Mouse (Mus musculus) lung, postnatal 0 days (tissue): ENCODE results near the gene Rngtt. TPM values are rescaled to one million over a fixed set of nuclear protein-coding genes. Genes with fewer than 3 reads are reported as not detected.
A peak's percentile ranks its signal among the peaks of the same experiment; 100 is the strongest.

Experiments
- ATAC-seq: fragments of 200-750 bp; cut with Nextera tagmentation; 2 replicates; pipeline ENCODE4 v1.8.0; 2017; ENCODE audit warnings: moderate library complexity
- DNase-seq: peaks from one replicate; pipeline ENCODE4 v3.0.0-alpha.2; 2016; ENCODE audit warnings: low spot score
- H3K27ac ChIP-seq: fragments of 300-500 bp; sonication (generic); 2 replicates; pipeline ENCODE4 v1.5.1; 2014; ENCODE audit warnings: antibody characterized with exemption, mild to moderate bottlenecking, low read length, mixed read lengths
- H3K27me3 ChIP-seq: fragments of 300-500 bp; sonication (generic); replicated peaks from 2 replicates; pipeline ENCODE4 v1.6.1; 2014; ENCODE audit warnings: low read length, mixed read lengths; ENCODE audit not compliant: insufficient read depth
- H3K36me3 ChIP-seq: fragments of 300-500 bp; sonication (generic); 2 replicates; pipeline ENCODE4 v1.6.1; 2014; ENCODE audit warnings: low read length, mixed read lengths; ENCODE audit not compliant: insufficient read depth
- H3K4me1 ChIP-seq: fragments of 300-500 bp; sonication (generic); 2 replicates; pipeline ENCODE4 v1.6.1; 2014; ENCODE audit warnings: antibody characterized with exemption, low read depth, low read length, mixed read lengths; ENCODE audit not compliant: insufficient read depth
- H3K4me2 ChIP-seq: fragments of 300-500 bp; sonication (generic); replicated peaks from 2 replicates; pipeline ENCODE4 v1.6.1; 2014; ENCODE audit warnings: low read depth, mild to moderate bottlenecking, low read length, moderate library complexity, mixed read lengths
- H3K4me3 ChIP-seq: fragments of 300-500 bp; sonication (generic); 2 replicates; pipeline ENCODE4 v1.5.1; 2014; ENCODE audit warnings: low read depth, low read length
- H3K9ac ChIP-seq: fragments of 300-500 bp; sonication (generic); replicated peaks from 2 replicates; pipeline ENCODE4 v1.6.1; 2014; ENCODE audit warnings: low read depth, mild to moderate bottlenecking
- H3K9me3 ChIP-seq: fragments of 300-500 bp; sonication (generic); 2 replicates; pipeline ENCODE4 v1.6.1; 2016; ENCODE audit warnings: low read length, mixed read lengths
- CTCF ChIP-seq: IDR thresholded peaks from 2 replicates; pipeline ENCODE4 v1.5.1; 2016; ENCODE audit warnings: antibody characterized with exemption, mild to moderate bottlenecking
- EP300 ChIP-seq: IDR thresholded peaks from 2 replicates; pipeline ENCODE4 v1.6.1; 2016; ENCODE audit warnings: antibody characterized with exemption, mild to moderate bottlenecking, control low read depth
- WGBS: fragments of 180-500 bp; shearing (Covaris S2); extraction: QIAGEN DNeasy Blood & Tissue Kit; methylation state at CpG from one replicate; pipeline ENCODE4 v1.1.7; 2014; 5-methylcytosine and 5-hydroxymethylcytosine counted together
- polyA plus RNA-seq: library from polyadenylated mRNA; unstranded; fragments of >200 nt; fragmentation: Nextera tagmentation; extraction: Ambion mirVana; gene quantifications from 2 replicates; pipeline ENCODE4 v1.2.1, GENCODE M21; 2015

Rngtt gene
- 9.4 and 10.5 TPM in 2 replicates for polyA plus RNA-seq

DNA sequence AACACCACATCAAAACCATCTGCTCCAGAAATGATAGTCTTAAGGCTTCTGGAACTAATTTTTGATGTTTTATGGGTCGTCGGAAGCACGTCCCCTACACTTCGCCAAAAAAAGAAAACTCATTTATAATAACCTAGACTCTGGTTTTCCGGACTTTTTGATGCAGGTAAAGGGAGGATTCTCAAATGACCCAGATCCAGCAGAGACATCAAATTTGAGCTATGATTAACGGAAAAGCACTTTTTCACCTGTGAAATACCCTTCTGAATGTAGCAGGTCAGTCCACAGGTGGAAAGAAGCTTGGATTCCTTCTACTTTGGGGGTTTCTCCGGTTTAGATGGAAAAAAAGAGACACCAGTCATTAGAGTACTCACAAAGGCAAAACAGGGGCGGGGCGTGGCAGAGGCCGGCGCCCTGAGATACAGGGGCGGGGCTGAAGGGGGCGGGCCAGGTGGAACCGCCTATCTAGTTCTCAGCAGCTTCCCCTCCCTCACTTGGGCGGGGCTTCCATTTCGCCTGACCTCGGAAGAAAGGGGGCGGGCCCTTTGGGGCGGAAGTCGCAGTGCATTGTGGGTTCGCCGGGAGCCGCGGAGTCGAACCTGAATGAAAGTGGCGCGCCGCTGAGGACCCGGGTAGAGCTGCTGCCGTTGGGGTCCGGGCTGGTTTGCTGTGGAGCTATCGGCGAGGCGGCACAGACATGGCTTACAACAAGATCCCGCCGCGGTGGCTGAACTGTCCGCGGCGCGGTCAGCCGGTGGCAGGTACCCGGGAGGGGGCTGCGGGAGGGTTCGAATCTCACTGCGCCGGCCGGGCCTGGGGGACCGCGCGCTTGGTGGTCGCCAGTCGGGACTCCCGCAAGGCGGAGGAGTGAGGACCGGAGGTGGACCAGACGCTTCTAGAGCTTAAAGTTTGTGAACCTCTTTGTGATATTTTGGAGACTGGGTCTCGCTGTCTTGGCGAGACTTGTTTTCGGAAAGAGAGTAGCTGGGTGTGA, at the start of gene Rngtt:
TSS of gene Rngtt (plus strand) at position 548 of the 994 bp plus-strand sequence.
- Histone ChIP-seq H3K27me3 (no peaks in the 10 kb centered on the region), H3K9ac (peak within 1 kb of the TSS; percentile 73), H3K36me3 (no peaks in the 10 kb centered on the region), H3K4me1 (no peaks in the 10 kb centered on the region), H3K27ac (peak within 1 kb of the TSS; percentile 60), H3K4me3 (peak within 1 kb of the TSS; percentile 91), H3K9me3 (no peaks in the 10 kb centered on the region), H3K4me2 (peak within 1 kb of the TSS; percentile 64)
- DNase-seq (peak; percentile 99), ATAC-seq (peak; percentile 99)
- TF ChIP-seq EP300 (no peak), CTCF (no peak)
- 7% methylated on average over 60 of the region's 60 CpGs for WGBS

DNA sequence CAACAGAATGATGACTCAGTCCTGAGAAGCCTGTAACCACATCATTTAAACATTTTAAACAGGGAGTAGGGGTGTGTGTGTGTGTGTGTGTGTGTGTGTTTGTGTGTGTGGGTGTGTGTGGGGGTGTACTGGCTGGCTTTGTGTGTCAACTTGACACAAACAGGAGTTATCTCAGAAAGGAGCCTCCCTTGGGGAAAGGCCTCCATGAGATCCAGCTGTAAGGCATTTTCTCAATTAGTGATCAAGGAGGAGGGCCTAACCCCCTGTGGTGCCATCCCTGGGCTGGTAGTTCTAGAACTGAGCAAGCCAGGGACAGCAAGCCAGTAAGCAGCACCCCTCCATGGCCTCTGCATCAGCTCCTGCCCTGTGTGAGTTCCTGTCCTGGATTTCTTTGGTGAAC, 49.8 kb upstream of the Rngtt start:
- TF ChIP-seq EP300 (no peak), CTCF (no peak)
- Histone ChIP-seq H3K9ac (no peak overlapping the region), H3K4me1 (peaks cover 3% of the 10 kb centered on the region; the same call in 1 of the 2 replicates), H3K4me3 (no peak overlapping the region), H3K36me3 (no peaks in the 10 kb centered on the region), H3K27me3 (no peaks in the 10 kb centered on the region), H3K9me3 (no peaks in the 10 kb centered on the region), H3K4me2 (no peak overlapping the region), H3K27ac (peak overlapping the region; percentile 88; the same call in 1 of the 2 replicates)
- DNase-seq (no peak), ATAC-seq (no peak)

DNA sequence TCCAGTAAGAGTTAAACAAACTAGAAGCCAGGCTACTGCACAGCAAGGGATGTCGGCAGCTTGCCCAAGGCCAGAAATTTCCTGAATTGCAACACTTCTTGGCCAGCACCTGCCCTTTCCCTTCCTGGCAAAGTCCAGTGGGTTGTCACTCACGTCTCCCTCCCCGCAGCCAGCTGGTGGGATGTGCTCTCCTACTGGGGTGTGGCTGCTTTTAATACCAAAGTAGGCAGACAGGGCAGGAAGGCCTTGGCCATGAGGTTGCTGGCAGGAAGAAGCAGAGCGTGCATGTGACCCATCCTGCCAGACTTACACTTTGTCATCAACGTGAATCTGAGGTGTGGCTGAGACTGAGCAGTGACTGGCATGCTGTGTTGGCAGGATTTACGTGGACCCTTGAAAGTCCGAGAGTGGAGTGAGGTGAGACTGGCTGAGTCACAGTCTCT, 48.8 kb upstream of the Rngtt start:
- Histone ChIP-seq H3K9ac (no peak overlapping the region), H3K4me1 (peaks cover 3% of the 10 kb centered on the region; the same call in 1 of the 2 replicates), H3K4me2 (peak overlapping the region; percentile 28; the same call in 1 of the 2 replicates), H3K27me3 (no peaks in the 10 kb centered on the region), H3K36me3 (no peaks in the 10 kb centered on the region), H3K9me3 (no peaks in the 10 kb centered on the region), H3K4me3 (no peak overlapping the region), H3K27ac (peak overlapping the region; percentile 88)
- TF ChIP-seq CTCF (peak; percentile 56), EP300 (peak; percentile 96)
- ATAC-seq (peak; percentile 95), DNase-seq (peak; percentile 98)
- 6% methylated on average over 7 of the region's 7 CpGs for WGBS

DNA sequence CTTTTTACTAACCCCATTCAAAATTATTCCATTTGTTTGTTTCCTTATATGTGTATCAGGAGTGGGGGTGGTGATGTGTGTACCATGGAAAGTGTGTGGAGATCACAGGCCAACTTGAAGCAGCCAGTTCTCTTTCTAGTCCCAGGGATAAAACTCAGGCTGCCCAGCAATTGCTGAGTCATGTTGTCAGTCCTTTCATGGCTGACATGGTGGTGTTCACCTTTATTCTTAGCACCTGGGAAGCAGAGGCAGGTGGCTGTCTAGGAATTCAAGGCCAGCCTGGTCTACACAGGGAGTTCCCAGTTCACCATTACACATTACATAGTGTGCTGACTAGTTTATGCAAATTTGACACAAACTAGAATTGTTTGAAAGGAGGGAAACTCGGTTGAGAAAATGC, 47.2 kb upstream of the Rngtt start:
- ATAC-seq (no peak), DNase-seq (no peak)
- Histone ChIP-seq H3K27me3 (no peaks in the 10 kb centered on the region), H3K4me3 (no peak overlapping the region), H3K36me3 (no peaks in the 10 kb centered on the region), H3K9me3 (no peaks in the 10 kb centered on the region), H3K27ac (no peak overlapping the region), H3K4me1 (peaks cover 3% of the 10 kb centered on the region; the same call in 1 of the 2 replicates), H3K4me2 (no peak overlapping the region), H3K9ac (no peak overlapping the region)
- no peak for TF ChIP-seq EP300
- TF ChIP-seq CTCF, result no peak
- WGBS, result 85% methylated on average over 1 of the region's 1 CpGs

DNA sequence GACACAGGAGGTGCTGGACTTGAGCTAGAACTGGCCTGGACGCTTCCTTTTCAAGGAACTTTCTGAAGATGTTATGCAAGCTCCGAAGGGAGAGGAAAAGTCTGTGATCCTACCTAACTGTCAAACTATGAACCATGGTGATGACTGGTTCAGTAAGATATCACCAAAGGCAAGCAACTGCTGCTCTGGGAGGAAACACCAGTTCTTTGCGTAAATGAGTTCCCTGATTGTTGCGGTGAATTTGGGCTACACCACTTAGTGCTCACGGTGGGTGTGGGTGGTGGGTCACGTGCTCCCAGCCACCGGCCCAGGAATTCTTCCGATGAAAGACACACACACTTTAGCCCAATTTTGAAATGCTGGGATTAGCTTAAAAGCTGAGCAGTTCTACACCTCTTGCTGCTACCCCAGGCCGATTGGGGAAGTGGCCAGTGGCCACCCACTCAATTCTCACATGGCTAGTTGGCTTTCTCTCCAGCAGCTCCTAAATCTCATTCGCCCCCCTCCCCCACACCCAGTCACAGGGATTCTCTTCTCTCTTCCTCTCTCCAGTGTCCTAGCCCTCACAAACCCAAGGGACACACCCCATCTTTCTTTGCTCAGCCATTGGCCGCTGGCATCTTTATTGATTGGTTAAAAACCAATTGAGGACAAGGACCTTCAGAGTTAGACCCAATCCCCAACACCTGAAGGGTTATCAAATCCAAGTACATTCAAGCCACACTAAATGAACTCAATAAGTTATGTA, 45.0 kb upstream of the Rngtt start:
- H3K36me3 ChIP-seq, result no peaks in the 10 kb centered on the region
- ATAC-seq, result no peak
- 72% methylated on average over 11 of the region's 11 CpGs for WGBS
- peaks cover 3% of the 10 kb centered on the region; the same call in 1 of the 2 replicates for H3K4me1 ChIP-seq
- H3K9me3 ChIP-seq, result no peaks in the 10 kb centered on the region
- no peak overlapping the region for H3K27ac ChIP-seq
- no peak for TF ChIP-seq EP300
- TF ChIP-seq CTCF, result no peak
- no peak overlapping the region for H3K4me3 ChIP-seq
- no peaks in the 10 kb centered on the region for H3K27me3 ChIP-seq
- no peak overlapping the region for H3K4me2 ChIP-seq
- no peak for DNase-seq
- H3K9ac ChIP-seq, result no peak overlapping the region
